Mouse (Mus musculus) hindbrain, embryonic 15.5 days (tissue): ENCODE data around the gene BC051019. TPM values are rescaled to one million over a fixed set of nuclear protein-coding genes. Genes with fewer than 3 reads are reported as not detected.

ENCODE experiments used
- ATAC-seq: fragments of 200-750 bp; cut with Nextera tagmentation; 2 replicates; pipeline ENCODE4 v1.8.0; 2017; ENCODE audit warnings: low read depth, moderate number of reproducible peaks, moderate TSS enrichment; ENCODE audit not compliant: low FRiP score
- H3K27ac ChIP-seq: fragments of 300-500 bp; sonication (generic); replicated peaks from 2 replicates; pipeline ENCODE4 v1.5.1; 2015; ENCODE audit warnings: mild to moderate bottlenecking, inconsistent platforms
- H3K27me3 ChIP-seq: fragments of 300-500 bp; sonication (generic); 2 replicates; pipeline ENCODE4 v1.6.1; 2015; ENCODE audit warnings: control low read depth, inconsistent platforms
- H3K36me3 ChIP-seq: fragments of 300-500 bp; sonication (generic); 2 replicates; pipeline ENCODE4 v1.6.1; 2015; ENCODE audit warnings: control low read depth, inconsistent platforms
- H3K4me1 ChIP-seq: fragments of 300-500 bp; sonication (generic); replicated peaks from 2 replicates; pipeline ENCODE4 v1.6.1; 2015; ENCODE audit warnings: control low read depth, inconsistent platforms
- H3K4me2 ChIP-seq: fragments of 300-500 bp; sonication (generic); 2 replicates; pipeline ENCODE4 v1.6.1; 2015; ENCODE audit warnings: moderate library complexity, mild to moderate bottlenecking, inconsistent platforms
- H3K4me3 ChIP-seq: fragments of 300-500 bp; sonication (generic); 2 replicates; pipeline ENCODE4 v1.5.1; 2015; ENCODE audit warnings: mild to moderate bottlenecking, inconsistent platforms
- H3K9ac ChIP-seq: fragments of 300-500 bp; sonication (generic); 2 replicates; pipeline ENCODE4 v1.6.1; 2015; ENCODE audit warnings: inconsistent platforms
- H3K9me3 ChIP-seq: fragments of 300-500 bp; sonication (generic); 2 replicates; pipeline ENCODE4 v1.6.1; 2016; ENCODE audit warnings: control low read depth, inconsistent platforms
- WGBS: fragments of 180-500 bp; shearing (Covaris S2); methylation state at CpG from one replicate; pipeline ENCODE4 v1.1.7; 2015; 5-methylcytosine and 5-hydroxymethylcytosine counted together
- polyA plus RNA-seq: library from polyadenylated mRNA; unstranded; fragments of >200 nt; fragmentation: Nextera tagmentation; extraction: Ambion mirVana; gene quantifications from 2 replicates; pipeline ENCODE4 v1.2.1, GENCODE M21; 2015

Gene BC051019
- polyA plus RNA-seq: 0.09 and 0.32 TPM in 2 replicates

DNA sequence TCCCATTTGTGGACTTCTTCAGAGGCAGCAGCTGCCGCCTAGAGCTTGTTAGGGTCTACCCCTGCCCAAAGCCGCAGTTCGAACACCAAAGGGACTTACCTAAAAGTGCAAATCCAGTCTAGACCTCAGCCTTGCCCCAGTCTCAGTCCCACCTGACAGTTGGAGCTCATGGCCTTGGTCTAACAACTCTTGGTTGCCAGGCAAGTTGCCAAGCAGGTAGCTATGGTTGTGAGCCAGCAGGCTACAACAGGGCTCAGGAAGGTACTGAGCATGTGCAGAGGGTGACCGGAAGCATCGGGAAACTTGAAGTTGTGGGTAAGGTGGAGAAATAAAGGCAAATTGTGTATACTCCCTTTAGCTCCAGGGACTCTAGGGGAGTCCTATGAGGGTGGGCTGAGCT lies at the start of gene BC051019:
Gene BC051019 (minus strand): TSS at position 154 of the 400 bp plus-strand sequence.
- H3K9ac ChIP-seq: no peak within 1 kb of the TSS
- ATAC-seq: no peak
- H3K27me3 ChIP-seq: no peaks in the 10 kb centered on the region
- no peaks in the 10 kb centered on the region for H3K9me3 ChIP-seq
- no peak within 1 kb of the TSS for H3K27ac ChIP-seq
- H3K4me3 ChIP-seq: no peak within 1 kb of the TSS
- WGBS: 95% methylated on average over 5 of the region's 5 CpGs
- no peaks in the 10 kb centered on the region for H3K36me3 ChIP-seq
- H3K4me2 ChIP-seq: no peak within 1 kb of the TSS
- no peaks in the 10 kb centered on the region for H3K4me1 ChIP-seq

DNA sequence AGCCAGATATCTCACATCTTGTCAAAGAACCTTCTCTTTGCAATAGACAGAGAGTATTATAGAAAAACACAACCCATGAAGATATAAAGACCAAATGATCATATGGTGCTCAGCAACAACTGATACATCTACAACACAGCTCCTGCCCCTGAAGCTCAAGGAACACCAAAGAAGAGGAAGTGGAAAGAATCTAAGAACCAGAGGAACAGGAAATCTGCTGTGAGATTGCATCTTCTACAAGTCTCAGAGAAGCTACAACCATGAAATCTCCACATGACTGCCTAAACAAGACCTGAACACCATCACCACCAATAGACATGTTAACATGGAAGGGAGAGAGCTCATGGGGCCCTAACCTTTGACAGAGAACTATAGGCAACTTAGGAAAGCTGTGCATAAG lies 48.6 kb upstream of the BC051019 start:
- no peak overlapping the region for H3K4me3 ChIP-seq
- no peak overlapping the region for H3K27ac ChIP-seq
- H3K4me2 ChIP-seq: no peak overlapping the region
- no peaks in the 10 kb centered on the region for H3K27me3 ChIP-seq
- no peaks in the 10 kb centered on the region for H3K4me1 ChIP-seq
- 0 out of 2 replicates have a peak, but pooled peaks cover 4% of the 10 kb centered on the region for H3K9me3 ChIP-seq
- ATAC-seq: no peak
- H3K9ac ChIP-seq: no peak overlapping the region
- H3K36me3 ChIP-seq: no peaks in the 10 kb centered on the region

DNA sequence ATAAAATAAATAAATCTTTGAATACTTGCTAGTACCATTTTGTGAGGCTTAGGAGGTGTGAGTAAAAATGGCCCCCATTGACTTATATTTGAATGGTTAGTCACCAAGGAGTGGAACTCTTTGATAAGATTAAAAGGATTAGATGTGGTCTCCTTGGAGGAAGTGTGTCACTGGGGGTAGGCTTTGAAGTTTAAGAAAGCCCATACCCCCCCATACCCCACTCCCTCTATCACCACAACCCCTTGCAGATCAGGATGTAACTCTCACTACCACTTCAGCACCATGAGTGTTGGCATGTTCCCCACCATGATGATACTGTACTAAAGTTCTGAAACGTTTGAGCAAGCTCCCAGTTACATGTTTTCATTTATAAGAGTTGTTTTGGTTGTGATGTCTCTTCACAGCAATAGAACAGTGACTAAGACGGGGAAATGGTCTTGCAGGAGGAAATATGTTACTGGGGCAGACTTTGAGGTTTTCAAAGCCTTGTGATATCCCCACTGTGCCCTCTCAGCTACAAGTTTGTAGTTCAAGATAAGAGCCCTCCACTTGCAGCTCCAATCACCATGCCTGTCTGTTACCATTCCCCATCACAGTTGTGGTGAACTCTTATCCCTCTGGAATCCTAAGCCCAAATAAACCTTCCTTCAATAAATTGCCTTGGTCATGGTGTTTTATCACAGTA lies 45.2 kb upstream of the BC051019 start:
- Histone ChIP-seq H3K9ac (no peak overlapping the region), H3K9me3 (0 out of 2 replicates have a peak, but pooled peaks cover 4% of the 10 kb centered on the region), H3K4me3 (no peak overlapping the region), H3K36me3 (no peaks in the 10 kb centered on the region), H3K27ac (no peak overlapping the region), H3K4me2 (no peak overlapping the region), H3K4me1 (no peaks in the 10 kb centered on the region), H3K27me3 (no peaks in the 10 kb centered on the region)
- WGBS: 64% methylated on average over 2 of the region's 2 CpGs
- no peak for ATAC-seq

DNA sequence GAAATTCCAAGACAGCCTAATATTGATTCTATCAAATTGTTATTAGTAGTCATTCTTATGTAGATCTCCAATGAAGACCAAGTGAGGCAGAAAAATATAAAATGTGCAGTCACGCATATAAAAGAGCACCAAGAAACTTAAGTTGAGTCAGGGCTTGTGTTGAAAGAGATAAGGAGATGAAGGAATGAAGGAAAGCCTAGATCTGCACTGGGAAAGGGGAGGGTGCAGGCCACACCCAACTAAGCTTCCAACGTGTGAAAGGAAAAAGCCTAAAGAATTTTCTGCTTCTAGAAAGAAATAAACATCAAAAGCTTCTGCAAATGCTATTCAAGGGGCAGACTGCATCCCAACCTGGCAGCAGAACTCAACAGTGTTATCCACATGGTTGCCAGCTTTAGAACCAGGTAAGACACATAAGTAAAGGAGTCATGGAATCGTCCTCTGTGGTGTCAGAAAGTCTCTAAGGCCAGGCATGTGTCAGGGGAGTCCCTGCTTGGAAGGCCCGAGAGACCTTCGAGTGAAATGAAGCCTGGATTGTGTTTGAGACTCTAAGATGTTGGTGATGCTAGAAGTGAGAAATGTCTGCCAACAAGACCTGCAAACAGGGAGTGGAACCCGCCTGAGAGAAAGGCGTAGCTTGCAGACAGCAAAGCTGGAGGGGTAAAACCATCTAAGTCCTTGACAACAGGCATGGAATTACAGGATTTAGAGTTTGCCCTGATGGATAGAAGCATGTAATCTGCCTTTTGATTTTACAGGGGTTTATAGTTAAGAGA lies 44.1 kb upstream of the BC051019 start:
- Histone ChIP-seq H3K4me2 (no peak overlapping the region), H3K4me1 (no peaks in the 10 kb centered on the region), H3K27me3 (no peaks in the 10 kb centered on the region), H3K27ac (no peak overlapping the region), H3K9ac (no peak overlapping the region), H3K36me3 (no peaks in the 10 kb centered on the region), H3K4me3 (no peak overlapping the region), H3K9me3 (0 out of 2 replicates have a peak, but pooled peaks cover 4% of the 10 kb centered on the region)
- WGBS: 89% methylated on average over 7 of the region's 7 CpGs
- ATAC-seq: no peak

DNA sequence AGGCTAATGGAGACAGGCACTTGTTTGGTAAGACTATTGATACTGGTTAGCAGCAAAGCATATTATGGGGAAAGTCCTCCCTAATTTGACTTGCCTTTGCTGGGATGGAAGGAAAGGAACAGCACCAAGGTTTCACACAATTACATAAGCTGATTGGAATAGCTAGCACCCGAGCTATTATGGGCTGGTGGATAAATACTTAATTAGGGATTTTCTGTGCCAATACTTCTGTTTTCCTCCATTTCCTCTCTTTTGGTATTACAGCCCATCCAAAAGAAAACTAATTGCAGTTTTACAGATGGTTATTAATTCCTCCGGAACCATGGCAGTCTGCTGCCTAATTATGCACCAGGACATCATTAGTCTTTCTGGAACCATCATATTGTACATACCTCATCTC lies 40.4 kb upstream of the BC051019 start:
- Histone ChIP-seq H3K27ac (no peak overlapping the region), H3K9ac (no peak overlapping the region), H3K9me3 (0 out of 2 replicates have a peak, but pooled peaks cover 4% of the 10 kb centered on the region), H3K4me1 (no peaks in the 10 kb centered on the region), H3K4me2 (no peak overlapping the region), H3K4me3 (no peak overlapping the region), H3K27me3 (no peaks in the 10 kb centered on the region), H3K36me3 (no peaks in the 10 kb centered on the region)
- WGBS: 70% methylated on average over 2 of the region's 2 CpGs
- ATAC-seq: no peak

DNA sequence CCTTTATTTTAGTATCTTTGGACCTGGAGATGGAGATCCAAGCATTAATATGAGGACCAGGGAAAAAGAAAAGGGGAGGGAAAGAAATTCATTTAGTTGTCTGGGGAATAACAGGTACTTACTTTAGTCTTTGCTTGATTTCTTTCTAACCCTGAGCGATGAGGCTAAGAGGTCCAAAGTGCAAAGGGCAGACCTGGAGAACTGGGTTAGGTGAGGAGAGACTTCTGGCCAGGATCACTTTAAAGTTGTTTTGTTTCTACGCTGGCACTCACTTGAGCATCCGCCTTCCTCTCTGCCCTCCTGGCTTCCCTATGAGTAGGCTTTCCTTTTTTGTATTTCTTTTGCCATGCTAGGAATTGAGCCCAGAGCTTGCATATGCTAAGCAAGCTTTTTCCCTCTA lies 32.6 kb upstream of the BC051019 start:
- Histone ChIP-seq H3K4me2 (no peak overlapping the region), H3K4me1 (peaks cover 16% of the 10 kb centered on the region), H3K4me3 (no peak overlapping the region), H3K27me3 (no peaks in the 10 kb centered on the region), H3K9me3 (no peaks in the 10 kb centered on the region), H3K9ac (no peak overlapping the region), H3K27ac (no peak overlapping the region), H3K36me3 (no peaks in the 10 kb centered on the region)
- WGBS: 92% methylated on average over 3 of the region's 3 CpGs
- ATAC-seq: no peak

DNA sequence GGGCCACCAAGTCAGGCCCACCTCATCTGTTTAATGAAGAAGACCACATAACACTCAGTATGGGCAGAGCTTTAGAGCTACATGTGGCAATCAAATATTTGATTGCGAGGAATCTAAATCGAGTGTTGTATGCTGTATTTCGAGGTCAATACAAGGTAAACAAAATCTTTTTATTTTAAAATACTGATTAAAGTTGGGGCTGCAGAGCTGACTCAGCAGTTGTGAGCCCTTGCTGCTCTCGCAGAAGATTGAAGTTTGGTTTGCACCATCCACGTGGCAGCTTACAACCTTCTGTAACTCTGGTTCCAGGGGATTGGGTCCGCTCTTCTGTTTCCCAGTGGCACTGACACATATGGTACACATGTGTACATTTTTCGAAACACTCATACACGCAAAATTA lies 30.4 kb upstream of the BC051019 start:
- H3K27ac ChIP-seq: no peak overlapping the region
- peaks cover 27% of the 10 kb centered on the region for H3K4me1 ChIP-seq
- no peak overlapping the region for H3K4me3 ChIP-seq
- no peak overlapping the region for H3K4me2 ChIP-seq
- no peak overlapping the region for H3K9ac ChIP-seq
- WGBS: 94% methylated on average over 8 of the region's 8 CpGs
- no peaks in the 10 kb centered on the region for H3K27me3 ChIP-seq
- no peaks in the 10 kb centered on the region; the same call in 1 of the 2 replicates for H3K36me3 ChIP-seq
- no peaks in the 10 kb centered on the region for H3K9me3 ChIP-seq
- no peak for ATAC-seq

DNA sequence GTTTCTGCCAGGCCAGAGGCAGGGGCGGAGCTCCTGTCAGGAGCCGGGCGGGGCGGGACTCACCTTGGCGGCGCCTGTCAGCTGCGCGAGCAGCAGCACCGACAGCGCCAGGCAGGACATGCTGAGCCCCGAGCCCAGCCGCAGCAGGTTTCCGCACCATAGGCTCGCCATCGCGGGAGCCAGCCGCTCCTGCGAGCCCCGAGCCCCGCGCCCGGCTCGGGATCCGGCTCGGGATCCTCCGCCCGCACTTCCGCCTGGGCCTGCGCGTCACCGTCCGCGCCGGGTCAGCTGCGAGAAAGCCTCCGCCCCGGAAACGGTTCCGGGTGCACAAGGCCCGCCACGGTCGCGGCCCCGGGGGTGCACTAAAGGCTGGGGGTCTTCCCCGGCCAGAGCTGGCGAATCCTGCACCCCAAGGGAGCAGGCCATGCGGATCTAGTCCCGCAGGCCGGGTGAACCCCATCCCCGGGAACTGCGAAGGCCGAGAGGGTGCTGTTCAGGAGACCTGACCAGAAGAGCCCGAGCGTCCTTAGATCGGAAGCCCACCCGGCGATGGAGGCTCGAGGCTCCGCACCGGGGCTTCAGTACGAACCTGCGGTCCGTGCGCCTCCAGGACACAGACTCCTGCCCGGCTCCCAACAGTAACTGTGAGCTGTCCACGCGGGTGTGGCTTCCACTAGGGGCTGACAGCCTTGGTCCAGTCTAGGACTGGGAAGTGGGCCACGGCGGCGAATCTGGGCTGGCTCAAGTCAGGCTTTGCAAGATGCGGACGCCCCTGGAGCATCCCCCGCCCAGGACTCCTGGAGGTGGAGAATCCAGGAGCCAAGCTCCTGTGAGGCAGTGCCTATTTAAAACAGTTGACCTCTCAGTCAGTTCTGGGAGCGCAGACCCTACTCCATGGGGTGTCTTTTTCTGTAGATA lies 28.6 kb upstream of the BC051019 start, which contains the start of gene Tmem9b:
Gene Tmem9b (minus strand): TSS at position 868 of the 918 bp plus-strand sequence.
- Histone ChIP-seq H3K27me3 (no peaks in the 10 kb centered on the region), H3K27ac (peak within 1 kb of the TSS; percentile 89), H3K9ac (peak within 1 kb of the TSS; percentile 92), H3K4me2 (peak within 1 kb of the TSS; percentile 91), H3K4me1 (peaks cover 27% of the 10 kb centered on the region), H3K4me3 (peak within 1 kb of the TSS; percentile 87), H3K36me3 (no peaks in the 10 kb centered on the region; the same call in 1 of the 2 replicates), H3K9me3 (no peaks in the 10 kb centered on the region)
- ATAC-seq: peak; percentile 95
- under 1% methylated on average over 74 of the region's 74 CpGs for WGBS

DNA sequence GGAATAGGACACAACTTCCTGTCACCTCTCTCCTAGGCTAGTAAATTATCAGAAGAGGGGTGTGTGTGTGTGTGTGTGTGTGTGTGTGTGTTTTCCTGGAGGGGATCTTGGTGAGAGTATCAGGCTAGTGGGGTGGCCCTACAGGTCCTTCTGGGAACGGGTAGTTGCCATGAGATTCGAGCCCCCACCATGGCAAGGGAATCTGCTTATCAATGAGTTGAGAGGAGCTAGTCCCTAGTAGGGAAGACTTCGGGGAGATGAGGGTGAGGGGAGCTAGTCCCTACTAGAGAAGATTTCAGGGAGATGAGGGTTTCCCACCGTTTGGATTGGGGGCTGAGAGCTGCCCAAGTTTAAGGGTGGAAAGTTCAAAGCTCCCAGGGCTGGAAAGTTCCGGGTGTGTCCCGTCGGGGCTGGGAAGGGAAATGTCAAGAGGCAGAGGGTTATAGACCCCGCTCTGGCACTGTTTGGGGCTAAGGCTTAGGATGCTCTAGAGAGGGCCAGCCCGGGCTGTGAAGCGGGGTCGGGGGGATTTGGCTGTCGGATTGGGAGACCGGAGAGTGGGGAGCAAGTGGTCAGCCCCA lies 27.9 kb upstream of the BC051019 start:
- H3K27ac ChIP-seq: peak overlapping the region; percentile 89
- H3K9me3 ChIP-seq: no peaks in the 10 kb centered on the region
- H3K4me2 ChIP-seq: peak overlapping the region; percentile 91
- peak overlapping the region; percentile 87 for H3K4me3 ChIP-seq
- peak; percentile 8; the same call in 1 of the 2 replicates for ATAC-seq
- H3K27me3 ChIP-seq: no peaks in the 10 kb centered on the region
- 3% methylated on average over 13 of the region's 13 CpGs for WGBS
- peak overlapping the region; percentile 92 for H3K9ac ChIP-seq
- H3K4me1 ChIP-seq: peaks cover 27% of the 10 kb centered on the region
- peaks cover 1% of the 10 kb centered on the region for H3K36me3 ChIP-seq

DNA sequence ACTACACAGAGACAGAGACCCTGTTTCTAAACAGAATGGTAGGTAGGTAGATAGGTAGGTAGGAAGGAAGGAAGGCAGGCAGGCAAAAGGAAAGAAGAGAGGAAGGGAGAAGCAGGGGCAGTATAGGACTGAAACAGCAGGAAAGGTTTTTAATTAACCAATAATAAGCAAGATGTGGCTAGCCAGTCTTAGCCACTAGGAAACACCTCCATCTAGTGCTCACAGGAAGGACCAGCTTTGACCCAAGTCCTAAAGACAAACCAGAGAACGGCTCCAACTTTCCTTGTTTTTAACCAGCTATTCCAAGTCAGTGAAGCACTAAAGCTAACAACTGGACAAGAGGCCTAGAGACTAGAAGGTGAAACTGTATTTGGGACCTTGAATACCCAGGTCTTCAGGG lies 24.1 kb upstream of the BC051019 start:
- H3K36me3 ChIP-seq: peaks cover 32% of the 10 kb centered on the region
- ATAC-seq: no peak
- 58% methylated on average over 1 of the region's 1 CpGs for WGBS

DNA sequence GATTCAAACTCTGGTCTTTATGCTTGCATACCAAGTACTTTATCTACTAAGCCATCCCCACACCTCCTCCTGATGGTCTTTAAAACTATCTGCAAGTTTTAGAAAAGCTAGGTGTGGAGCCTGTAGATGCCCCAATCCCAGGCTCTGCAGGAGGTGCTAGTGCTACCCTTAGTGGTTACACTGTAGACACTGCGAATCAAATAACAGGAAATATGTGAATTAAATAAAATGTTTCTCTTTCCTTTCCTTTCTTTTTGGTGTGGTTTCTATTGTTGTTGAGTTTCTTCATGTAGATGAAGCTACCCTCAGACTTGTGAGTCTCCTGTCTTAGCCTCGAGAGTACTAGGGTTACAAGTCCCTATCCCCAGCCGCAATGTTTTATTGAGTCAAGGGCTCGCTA lies 18.1 kb upstream of the BC051019 start:
- H3K27ac ChIP-seq: no peak overlapping the region
- no peaks in the 10 kb centered on the region for H3K9me3 ChIP-seq
- H3K36me3 ChIP-seq: peaks cover 84% of the 10 kb centered on the region
- WGBS: 91% methylated on average over 4 of the region's 4 CpGs
- H3K4me1 ChIP-seq: no peaks in the 10 kb centered on the region
- ATAC-seq: no peak
- no peak overlapping the region for H3K9ac ChIP-seq
- no peak overlapping the region for H3K4me3 ChIP-seq
- no peaks in the 10 kb centered on the region for H3K27me3 ChIP-seq
- no peak overlapping the region for H3K4me2 ChIP-seq

More for the DNA sequence above, 24.1 kb upstream of the BC051019 start:
- no peak overlapping the region for H3K9ac ChIP-seq
- H3K4me3 ChIP-seq: no peak overlapping the region
- no peak overlapping the region for H3K27ac ChIP-seq
- peaks cover 15% of the 10 kb centered on the region for H3K4me1 ChIP-seq
- H3K4me2 ChIP-seq: no peak overlapping the region
- no peaks in the 10 kb centered on the region for H3K9me3 ChIP-seq
- H3K27me3 ChIP-seq: no peaks in the 10 kb centered on the region
